Mouse (Mus musculus): ENCODE measurements around the gene Sim2. TPM values are rescaled to one million over a fixed set of nuclear protein-coding genes. Genes with fewer than 3 reads are reported as not detected.

Gene Sim2
- polyA plus RNA-seq, 1 experiment, result not detected

DNA sequence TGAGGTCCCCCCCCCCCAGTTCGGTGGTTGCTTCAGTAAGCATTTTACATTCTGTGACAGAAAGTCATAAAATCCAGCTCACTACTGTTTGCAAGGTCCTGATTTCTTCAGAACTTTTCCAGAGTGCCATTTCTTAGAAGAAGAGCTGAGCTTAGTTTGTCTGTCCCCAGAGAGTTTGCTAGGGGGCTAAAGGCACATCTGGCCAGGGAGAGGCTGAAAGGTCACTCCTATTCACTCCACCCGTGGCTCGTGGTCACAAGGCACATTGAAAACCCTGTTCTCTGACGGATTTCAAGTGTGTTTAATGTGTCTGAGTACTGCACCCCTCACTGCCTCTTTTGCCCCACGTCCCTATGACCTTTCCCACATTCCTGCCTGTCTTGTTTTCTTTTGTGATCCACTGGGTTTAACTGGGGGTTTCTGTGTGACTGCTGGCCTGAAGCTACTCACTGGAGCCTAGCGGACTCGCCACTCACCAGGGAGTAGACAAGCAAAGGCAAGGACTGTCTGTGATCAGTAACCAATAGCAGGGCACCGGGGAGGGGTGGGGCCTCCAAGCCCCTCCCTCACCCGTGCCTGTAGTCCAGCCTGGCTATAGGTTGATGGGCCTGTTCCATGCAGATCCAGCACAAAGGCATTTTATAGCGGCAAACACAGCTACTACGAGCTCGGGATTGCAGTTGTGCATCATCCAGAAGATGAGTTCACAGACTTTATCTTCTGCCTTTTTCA lies 13.2 kb downstream of the Sim2 start:
- no peaks in the 10 kb centered on the region for H3K9me3 ChIP-seq (replicated peaks; ENCODE audit: control insufficient read depth, insufficient read depth, low read length, poor library complexity, severe bottlenecking)
- H3K27ac ChIP-seq (ENCODE audit: insufficient read depth, low read length), result no peak overlapping the region
- no peaks in the 10 kb centered on the region for H3K4me1 ChIP-seq (ENCODE audit: control insufficient read depth, insufficient read depth, low read length)

DNA sequence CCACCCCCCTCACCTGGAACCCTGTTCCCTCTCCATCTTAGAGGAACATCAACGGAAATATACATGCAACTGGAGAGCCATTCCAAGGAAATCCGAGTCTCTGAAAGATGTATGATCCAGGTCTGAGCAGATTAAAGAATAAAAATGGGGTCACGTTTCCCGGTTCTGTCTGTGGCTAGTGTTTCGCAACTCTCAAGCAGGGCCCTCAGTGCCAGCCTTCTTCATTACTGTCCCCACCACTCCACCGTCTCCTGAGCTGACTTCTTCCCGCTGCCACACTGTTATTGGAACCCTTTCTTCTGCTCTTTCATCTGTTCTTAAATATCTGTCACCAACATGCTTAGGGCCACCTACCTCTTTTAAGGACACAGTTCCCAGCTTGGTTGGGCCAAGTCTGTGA lies 28.4 kb downstream of the Sim2 start:
- H3K27me3 ChIP-seq (ENCODE audit: control insufficient read depth, insufficient read depth, low read length, poor library complexity, severe bottlenecking), result no peaks in the 10 kb centered on the region
- H3K9me3 ChIP-seq (replicated peaks; ENCODE audit: control insufficient read depth, insufficient read depth, low read length, poor library complexity, severe bottlenecking), result no peaks in the 10 kb centered on the region
- no peak overlapping the region for H3K4me3 ChIP-seq (ENCODE audit: low read depth, low read length)
- TF ChIP-seq CTCF (IDR thresholded peaks at IDR 0.05; ENCODE audit: low read depth, low read length), result no peak
- TF ChIP-seq POLR2A (IDR thresholded peaks at IDR 0.05; ENCODE audit: insufficient read depth, low read length), result no peak
- no peak for TF ChIP-seq EP300 (IDR thresholded peaks at IDR 0.05; ENCODE audit: insufficient read depth, low read depth, low read length)
- H3K27ac ChIP-seq (ENCODE audit: insufficient read depth, low read length), result no peak overlapping the region
- no peaks in the 10 kb centered on the region for H3K36me3 ChIP-seq (ENCODE audit: control insufficient read depth, insufficient read depth, low read length, poor library complexity, severe bottlenecking)
- no peaks in the 10 kb centered on the region for H3K4me1 ChIP-seq (ENCODE audit: control insufficient read depth, insufficient read depth, low read length)
- H3K9ac ChIP-seq (ENCODE audit: low read depth, poor library complexity, severe bottlenecking), result no peak overlapping the region

More for the DNA sequence above, 13.2 kb downstream of the Sim2 start:
- Histone ChIP-seq H3K9ac (ENCODE audit: low read depth, poor library complexity, severe bottlenecking) (no peak overlapping the region), H3K36me3 (ENCODE audit: control insufficient read depth, insufficient read depth, low read length, poor library complexity, severe bottlenecking) (no peaks in the 10 kb centered on the region), H3K4me3 (ENCODE audit: low read depth, low read length) (no peak overlapping the region), H3K27me3 (ENCODE audit: control insufficient read depth, insufficient read depth, low read length, poor library complexity, severe bottlenecking) (peaks cover 19% of the 10 kb centered on the region)
- TF ChIP-seq POLR2A (IDR thresholded peaks at IDR 0.05; ENCODE audit: insufficient read depth, low read length) (no peak), EP300 (IDR thresholded peaks at IDR 0.05; ENCODE audit: insufficient read depth, low read depth, low read length) (no peak), CTCF (IDR thresholded peaks at IDR 0.05; ENCODE audit: low read depth, low read length) (no peak)

DNA sequence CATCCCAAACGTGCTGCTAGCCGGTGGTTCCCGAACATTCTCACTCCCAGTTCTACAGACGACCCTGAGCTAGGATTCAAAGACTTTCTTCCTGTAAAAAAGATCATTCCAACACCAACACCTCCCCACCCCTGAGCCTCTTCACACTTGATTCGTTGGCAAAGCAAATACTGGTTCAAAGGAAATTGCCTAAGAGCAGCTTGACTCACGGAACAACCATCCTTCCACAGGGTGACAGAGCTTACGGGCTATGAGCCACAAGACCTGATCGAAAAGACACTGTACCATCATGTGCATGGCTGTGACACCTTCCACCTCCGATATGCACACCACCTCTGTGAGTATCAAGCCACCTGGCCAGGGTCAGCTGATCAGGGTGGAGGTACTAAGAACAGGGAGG lies 30.0 kb downstream of the Sim2 start:
- Histone ChIP-seq H3K27me3 (ENCODE audit: control insufficient read depth, insufficient read depth, low read length, poor library complexity, severe bottlenecking) (no peaks in the 10 kb centered on the region), H3K27ac (ENCODE audit: insufficient read depth, low read length) (no peak overlapping the region), H3K4me3 (ENCODE audit: low read depth, low read length) (no peak overlapping the region), H3K9ac (ENCODE audit: low read depth, poor library complexity, severe bottlenecking) (no peak overlapping the region), H3K36me3 (ENCODE audit: control insufficient read depth, insufficient read depth, low read length, poor library complexity, severe bottlenecking) (no peaks in the 10 kb centered on the region), H3K9me3 (replicated peaks; ENCODE audit: control insufficient read depth, insufficient read depth, low read length, poor library complexity, severe bottlenecking) (no peaks in the 10 kb centered on the region), H3K4me1 (ENCODE audit: control insufficient read depth, insufficient read depth, low read length) (no peaks in the 10 kb centered on the region)
- no peak for TF ChIP-seq EP300 (IDR thresholded peaks at IDR 0.05; ENCODE audit: insufficient read depth, low read depth, low read length)
- no peak for TF ChIP-seq CTCF (IDR thresholded peaks at IDR 0.05; ENCODE audit: low read depth, low read length)
- TF ChIP-seq POLR2A (IDR thresholded peaks at IDR 0.05; ENCODE audit: insufficient read depth, low read length), result no peak

DNA sequence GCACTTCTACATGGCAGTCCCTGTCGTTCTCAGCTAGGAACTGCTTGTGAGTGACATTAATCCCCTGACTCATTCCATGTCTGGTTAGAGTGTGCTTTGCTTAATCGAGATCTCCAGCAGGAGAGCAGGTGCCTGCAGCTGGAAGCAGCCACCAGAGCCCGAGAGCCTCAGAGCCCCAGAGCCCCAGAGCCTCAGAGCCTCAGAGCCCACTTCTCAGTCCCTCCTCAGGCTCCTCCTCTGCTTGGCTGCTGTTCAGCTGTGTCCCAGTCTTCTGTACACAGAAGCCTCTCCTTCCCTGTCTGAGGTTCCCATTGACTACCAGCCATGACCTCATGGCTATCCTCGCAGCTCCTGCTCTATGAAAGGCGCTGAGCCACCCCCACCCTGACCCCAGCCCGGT lies 32.6 kb downstream of the Sim2 start:
- Histone ChIP-seq H3K4me1 (ENCODE audit: control insufficient read depth, insufficient read depth, low read length) (no peaks in the 10 kb centered on the region), H3K27ac (ENCODE audit: insufficient read depth, low read length) (no peak overlapping the region), H3K36me3 (ENCODE audit: control insufficient read depth, insufficient read depth, low read length, poor library complexity, severe bottlenecking) (no peaks in the 10 kb centered on the region), H3K27me3 (ENCODE audit: control insufficient read depth, insufficient read depth, low read length, poor library complexity, severe bottlenecking) (no peaks in the 10 kb centered on the region), H3K4me3 (ENCODE audit: low read depth, low read length) (no peak overlapping the region), H3K9ac (ENCODE audit: low read depth, poor library complexity, severe bottlenecking) (no peak overlapping the region), H3K9me3 (replicated peaks; ENCODE audit: control insufficient read depth, insufficient read depth, low read length, poor library complexity, severe bottlenecking) (no peaks in the 10 kb centered on the region)
- TF ChIP-seq CTCF (IDR thresholded peaks at IDR 0.05; ENCODE audit: low read depth, low read length) (no peak), EP300 (IDR thresholded peaks at IDR 0.05; ENCODE audit: insufficient read depth, low read depth, low read length) (no peak), POLR2A (IDR thresholded peaks at IDR 0.05; ENCODE audit: insufficient read depth, low read length) (no peak)

DNA sequence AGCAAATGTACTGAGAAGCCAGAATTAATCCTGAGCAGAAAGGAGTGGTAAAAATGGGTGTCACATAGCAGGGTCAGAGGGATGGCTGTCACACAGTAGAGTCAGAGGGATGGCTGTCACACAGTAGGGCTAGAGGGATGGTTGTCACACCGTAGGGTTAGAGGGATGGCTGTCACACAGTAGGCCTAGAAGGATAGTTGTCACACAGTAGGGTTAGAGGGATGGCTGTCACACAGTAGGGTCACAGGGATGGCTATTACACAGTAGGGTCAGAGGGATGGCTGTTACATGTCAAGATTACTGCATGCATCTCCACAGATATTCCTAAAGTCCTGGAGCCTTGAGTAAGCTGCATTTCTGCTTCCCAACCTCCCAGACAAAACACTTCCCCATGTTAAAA lies 33.7 kb downstream of the Sim2 start:
- H3K4me3 ChIP-seq (ENCODE audit: low read depth, low read length), result no peak overlapping the region
- no peak for TF ChIP-seq EP300 (IDR thresholded peaks at IDR 0.05; ENCODE audit: insufficient read depth, low read depth, low read length)
- no peak for TF ChIP-seq POLR2A (IDR thresholded peaks at IDR 0.05; ENCODE audit: insufficient read depth, low read length)
- TF ChIP-seq CTCF (IDR thresholded peaks at IDR 0.05; ENCODE audit: low read depth, low read length), result no peak
- no peak overlapping the region for H3K27ac ChIP-seq (ENCODE audit: insufficient read depth, low read length)
- no peak overlapping the region for H3K9ac ChIP-seq (ENCODE audit: low read depth, poor library complexity, severe bottlenecking)
- H3K36me3 ChIP-seq (ENCODE audit: control insufficient read depth, insufficient read depth, low read length, poor library complexity, severe bottlenecking), result no peaks in the 10 kb centered on the region
- H3K9me3 ChIP-seq (replicated peaks; ENCODE audit: control insufficient read depth, insufficient read depth, low read length, poor library complexity, severe bottlenecking), result no peaks in the 10 kb centered on the region
- H3K4me1 ChIP-seq (ENCODE audit: control insufficient read depth, insufficient read depth, low read length), result no peaks in the 10 kb centered on the region
- H3K27me3 ChIP-seq (ENCODE audit: control insufficient read depth, insufficient read depth, low read length, poor library complexity, severe bottlenecking), result no peaks in the 10 kb centered on the region

DNA sequence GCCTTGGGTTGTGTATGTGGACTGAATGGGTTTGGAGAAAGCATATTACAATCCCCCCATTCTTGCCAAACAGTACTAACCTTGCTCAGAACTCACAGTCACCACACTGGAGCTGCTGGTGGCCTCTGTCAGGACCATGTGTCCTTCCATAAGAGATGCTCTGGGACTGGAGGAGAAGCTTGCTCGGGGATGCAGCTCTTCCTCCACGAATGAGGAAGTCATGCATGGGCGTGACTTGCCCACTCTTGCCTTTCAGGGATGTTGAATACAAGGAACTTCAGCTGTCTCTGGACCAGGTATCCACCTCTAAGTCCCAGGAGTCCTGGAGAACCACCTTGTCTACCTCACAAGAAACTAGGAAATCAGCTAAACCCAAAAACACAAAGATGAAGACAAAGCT lies 37.6 kb downstream of the Sim2 start:
- TF ChIP-seq CTCF (IDR thresholded peaks at IDR 0.05; ENCODE audit: low read depth, low read length) (no peak), EP300 (IDR thresholded peaks at IDR 0.05; ENCODE audit: insufficient read depth, low read depth, low read length) (no peak), POLR2A (IDR thresholded peaks at IDR 0.05; ENCODE audit: insufficient read depth, low read length) (no peak)
- Histone ChIP-seq H3K36me3 (ENCODE audit: control insufficient read depth, insufficient read depth, low read length, poor library complexity, severe bottlenecking) (no peaks in the 10 kb centered on the region), H3K9ac (ENCODE audit: low read depth, poor library complexity, severe bottlenecking) (no peak overlapping the region), H3K4me1 (ENCODE audit: control insufficient read depth, insufficient read depth, low read length) (no peaks in the 10 kb centered on the region), H3K4me3 (ENCODE audit: low read depth, low read length) (no peak overlapping the region), H3K27me3 (ENCODE audit: control insufficient read depth, insufficient read depth, low read length, poor library complexity, severe bottlenecking) (peaks cover 10% of the 10 kb centered on the region), H3K9me3 (replicated peaks; ENCODE audit: control insufficient read depth, insufficient read depth, low read length, poor library complexity, severe bottlenecking) (no peaks in the 10 kb centered on the region), H3K27ac (ENCODE audit: insufficient read depth, low read length) (no peak overlapping the region)
